Mouse (Mus musculus) hindbrain, embryonic 12.5 days (tissue): ENCODE results near the gene Cdkal1. TPM values are rescaled to one million over a fixed set of nuclear protein-coding genes. Genes with fewer than 3 reads are reported as not detected.

Experiments
- ATAC-seq: fragments of 200-750 bp; cut with Nextera tagmentation; 2 replicates; pipeline ENCODE4 v1.8.0; 2017; ENCODE audit warnings: moderate TSS enrichment; ENCODE audit not compliant: low FRiP score
- H3K27ac ChIP-seq: fragments of 300-500 bp; sonication (generic); 2 replicates; pipeline ENCODE4 v1.5.1; 2016; ENCODE audit warnings: mild to moderate bottlenecking
- H3K27me3 ChIP-seq: fragments of 300-500 bp; sonication (generic); 2 replicates; pipeline ENCODE4 v1.6.1; 2016; ENCODE audit warnings: mild to moderate bottlenecking
- H3K36me3 ChIP-seq: fragments of 300-500 bp; sonication (generic); 2 replicates; pipeline ENCODE4 v1.6.1; 2016; ENCODE audit warnings: mild to moderate bottlenecking
- H3K4me1 ChIP-seq: fragments of 300-500 bp; sonication (generic); 2 replicates; pipeline ENCODE4 v1.6.1; 2016
- H3K4me2 ChIP-seq: fragments of 300-500 bp; sonication (generic); replicated peaks from 2 replicates; pipeline ENCODE4 v1.6.1; 2016; ENCODE audit warnings: mild to moderate bottlenecking
- H3K4me3 ChIP-seq: fragments of 300-500 bp; sonication (generic); 2 replicates; pipeline ENCODE4 v1.5.1; 2016; ENCODE audit warnings: mild to moderate bottlenecking
- H3K9ac ChIP-seq: fragments of 300-500 bp; sonication (generic); 2 replicates; pipeline ENCODE4 v1.6.1; 2016; ENCODE audit warnings: mild to moderate bottlenecking, moderate library complexity
- H3K9me3 ChIP-seq: fragments of 300-500 bp; sonication (generic); replicated peaks from 2 replicates; pipeline ENCODE4 v1.6.1; 2016; ENCODE audit warnings: mild to moderate bottlenecking
- WGBS: fragments of 180-500 bp; shearing (Covaris S2); methylation state at CpG from one replicate; pipeline ENCODE4 v1.1.7; 2016; 5-methylcytosine and 5-hydroxymethylcytosine counted together
- polyA plus RNA-seq: library from polyadenylated mRNA; unstranded; fragments of >200 nt; fragmentation: Nextera tagmentation; extraction: Ambion mirVana; gene quantifications from 2 replicates; pipeline ENCODE4 v1.2.1, GENCODE M21; 2016

The Cdkal1 gene
- polyA plus RNA-seq, 1 experiment from 2014 or later = 31.4 TPM

GRCm38 (mm10) chr13:29677559-29677958 is 177.9 kb downstream of the Cdkal1 start:
- no peaks in the 10 kb centered on the region for H3K27me3 ChIP-seq
- H3K36me3 ChIP-seq = no peaks in the 10 kb centered on the region
- no peak overlapping the region for H3K9ac ChIP-seq
- H3K27ac ChIP-seq = no peak overlapping the region
- H3K9me3 ChIP-seq = no peaks in the 10 kb centered on the region
- 95% methylated on average over 4 of the region's 4 CpGs for WGBS
- no peaks in the 10 kb centered on the region for H3K4me1 ChIP-seq
- no peak overlapping the region for H3K4me3 ChIP-seq
- no peak overlapping the region for H3K4me2 ChIP-seq
- ATAC-seq = no peak

GRCm38 (mm10) chr13:29670626-29671025 is 184.8 kb downstream of the Cdkal1 start:
- Histone ChIP-seq H3K4me3 (no peak overlapping the region), H3K27me3 (no peaks in the 10 kb centered on the region), H3K27ac (no peak overlapping the region), H3K36me3 (no peaks in the 10 kb centered on the region), H3K4me2 (no peak overlapping the region), H3K9ac (no peak overlapping the region), H3K4me1 (no peaks in the 10 kb centered on the region), H3K9me3 (no peaks in the 10 kb centered on the region)
- WGBS = 79% methylated on average over 3 of the region's 3 CpGs
- ATAC-seq = no peak

GRCm38 (mm10) chr13:29663908-29664307 is 191.6 kb downstream of the Cdkal1 start:
- Histone ChIP-seq H3K36me3 (no peaks in the 10 kb centered on the region), H3K4me1 (no peaks in the 10 kb centered on the region), H3K9me3 (no peaks in the 10 kb centered on the region), H3K4me3 (no peak overlapping the region), H3K4me2 (no peak overlapping the region), H3K27me3 (no peaks in the 10 kb centered on the region), H3K27ac (no peak overlapping the region), H3K9ac (no peak overlapping the region)
- 89% methylated on average over 3 of the region's 3 CpGs for WGBS
- no peak for ATAC-seq

GRCm38 (mm10) chr13:29655841-29656365 is 199.6 kb downstream of the Cdkal1 start:
- H3K4me1 ChIP-seq = no peaks in the 10 kb centered on the region
- WGBS = 79% methylated on average over 11 of the region's 11 CpGs
- no peak overlapping the region for H3K4me2 ChIP-seq
- no peak overlapping the region for H3K27ac ChIP-seq
- no peak overlapping the region for H3K4me3 ChIP-seq
- H3K27me3 ChIP-seq = no peaks in the 10 kb centered on the region
- no peaks in the 10 kb centered on the region for H3K36me3 ChIP-seq
- no peaks in the 10 kb centered on the region for H3K9me3 ChIP-seq
- no peak for ATAC-seq
- no peak overlapping the region for H3K9ac ChIP-seq

- Histone ChIP-seq H3K9ac (no peak overlapping the region), H3K4me3 (no peak overlapping the region), H3K36me3 (no peaks in the 10 kb centered on the region), H3K4me2 (no peak overlapping the region), H3K9me3 (no peaks in the 10 kb centered on the region), H3K27me3 (no peaks in the 10 kb centered on the region), H3K4me1 (no peaks in the 10 kb centered on the region), H3K27ac (no peak overlapping the region)
- WGBS = 81% methylated on average over 4 of the region's 4 CpGs
- ATAC-seq = no peak
Measured at GRCm38 (mm10) chr13:29653407-29653806, 202.1 kb downstream of the Cdkal1 start.

- Histone ChIP-seq H3K4me2 (no peak overlapping the region), H3K9me3 (no peaks in the 10 kb centered on the region), H3K36me3 (no peaks in the 10 kb centered on the region), H3K27ac (no peak overlapping the region), H3K4me1 (no peaks in the 10 kb centered on the region), H3K27me3 (no peaks in the 10 kb centered on the region), H3K4me3 (no peak overlapping the region), H3K9ac (no peak overlapping the region)
- 83% methylated on average over 6 of the region's 6 CpGs for WGBS
- no peak for ATAC-seq
Measured at GRCm38 (mm10) chr13:29652791-29653190, 202.7 kb downstream of the Cdkal1 start.

GRCm38 (mm10) chr13:29650576-29651236 is 204.8 kb downstream of the Cdkal1 start:
- no peak for ATAC-seq
- no peak overlapping the region for H3K4me2 ChIP-seq
- no peaks in the 10 kb centered on the region for H3K36me3 ChIP-seq
- no peaks in the 10 kb centered on the region for H3K9me3 ChIP-seq
- H3K9ac ChIP-seq = no peak overlapping the region
- WGBS = 87% methylated on average over 6 of the region's 6 CpGs
- H3K27me3 ChIP-seq = no peaks in the 10 kb centered on the region
- no peak overlapping the region for H3K27ac ChIP-seq
- no peak overlapping the region for H3K4me3 ChIP-seq
- H3K4me1 ChIP-seq = no peaks in the 10 kb centered on the region

- H3K4me2 ChIP-seq = no peak overlapping the region
- no peaks in the 10 kb centered on the region for H3K4me1 ChIP-seq
- no peaks in the 10 kb centered on the region for H3K36me3 ChIP-seq
- H3K4me3 ChIP-seq = no peak overlapping the region
- no peak for ATAC-seq
- H3K9me3 ChIP-seq = no peaks in the 10 kb centered on the region
- no peak overlapping the region for H3K9ac ChIP-seq
- H3K27ac ChIP-seq = no peak overlapping the region
- H3K27me3 ChIP-seq = no peaks in the 10 kb centered on the region
- 85% methylated on average over 2 of the region's 2 CpGs for WGBS
Measured at GRCm38 (mm10) chr13:29649593-29649992, 205.9 kb downstream of the Cdkal1 start.

- no peak overlapping the region for H3K4me2 ChIP-seq
- ATAC-seq = no peak
- H3K4me1 ChIP-seq = no peaks in the 10 kb centered on the region
- H3K36me3 ChIP-seq = no peaks in the 10 kb centered on the region
- H3K27me3 ChIP-seq = no peaks in the 10 kb centered on the region
- H3K9ac ChIP-seq = no peak overlapping the region
- H3K4me3 ChIP-seq = no peak overlapping the region
- WGBS = 81% methylated on average over 2 of the region's 2 CpGs
- H3K9me3 ChIP-seq = no peaks in the 10 kb centered on the region
- no peak overlapping the region for H3K27ac ChIP-seq
Measured at GRCm38 (mm10) chr13:29642226-29642625, 213.2 kb downstream of the Cdkal1 start.

GRCm38 (mm10) chr13:29641200-29641599 is 214.3 kb downstream of the Cdkal1 start:
- Histone ChIP-seq H3K27me3 (no peaks in the 10 kb centered on the region), H3K27ac (no peak overlapping the region), H3K9ac (no peak overlapping the region), H3K36me3 (no peaks in the 10 kb centered on the region), H3K4me2 (no peak overlapping the region), H3K4me3 (no peak overlapping the region), H3K9me3 (no peaks in the 10 kb centered on the region), H3K4me1 (no peaks in the 10 kb centered on the region)
- ATAC-seq = no peak
- 79% methylated on average over 5 of the region's 5 CpGs for WGBS

GRCm38 (mm10) chr13:29640186-29640585 is 215.3 kb downstream of the Cdkal1 start:
- no peak overlapping the region for H3K27ac ChIP-seq
- no peaks in the 10 kb centered on the region for H3K4me1 ChIP-seq
- no peaks in the 10 kb centered on the region for H3K9me3 ChIP-seq
- H3K36me3 ChIP-seq = no peaks in the 10 kb centered on the region
- H3K9ac ChIP-seq = no peak overlapping the region
- ATAC-seq = no peak
- no peak overlapping the region for H3K4me2 ChIP-seq
- WGBS = 83% methylated on average over 1 of the region's 1 CpGs
- no peaks in the 10 kb centered on the region for H3K27me3 ChIP-seq
- H3K4me3 ChIP-seq = no peak overlapping the region

GRCm38 (mm10) chr13:29638303-29638702 is 217.2 kb downstream of the Cdkal1 start:
- ATAC-seq = no peak
- H3K27me3 ChIP-seq = no peaks in the 10 kb centered on the region
- H3K4me3 ChIP-seq = no peak overlapping the region
- no peak overlapping the region for H3K4me2 ChIP-seq
- H3K9ac ChIP-seq = no peak overlapping the region
- no peak overlapping the region for H3K27ac ChIP-seq
- H3K36me3 ChIP-seq = no peaks in the 10 kb centered on the region
- 85% methylated on average over 4 of the region's 4 CpGs for WGBS
- no peaks in the 10 kb centered on the region for H3K4me1 ChIP-seq
- no peaks in the 10 kb centered on the region for H3K9me3 ChIP-seq

- H3K9me3 ChIP-seq = no peaks in the 10 kb centered on the region
- H3K27ac ChIP-seq = no peak overlapping the region
- no peak overlapping the region for H3K9ac ChIP-seq
- no peak overlapping the region for H3K4me2 ChIP-seq
- no peak overlapping the region for H3K4me3 ChIP-seq
- no peaks in the 10 kb centered on the region for H3K4me1 ChIP-seq
- ATAC-seq = no peak
- H3K27me3 ChIP-seq = no peaks in the 10 kb centered on the region
- H3K36me3 ChIP-seq = no peaks in the 10 kb centered on the region
- WGBS = 83% methylated on average over 6 of the region's 6 CpGs
Measured at GRCm38 (mm10) chr13:29637788-29638187, 217.7 kb downstream of the Cdkal1 start.
